In genomic region chr1:24697677-24698076, GRCm38 (mm10) we compare ENCODE assay signal across 23 mouse cellular contexts.
"Had no signal": no experiment of that assay in that cellular context is flagged by ENCODE, and none has a peak within 500 bp of the region (broad histone marks: within the 10 kb centered on the region; RNA-seq: fewer than 3 reads in every experiment).

No protein-coding gene starts in this region.

- H3K4me2 ChIP-seq: heart, embryonic 12.5 days; hindbrain, embryonic 12.5 days; hindbrain, embryonic 14.5 days; limb, embryonic 12.5 days; liver, embryonic 12.5 days had no signal

- ATAC-seq: forebrain, postnatal 0 days; hindbrain, embryonic 16.5 days; inflammation-experienced regulatory T-cells, adult 6 months; liver, embryonic 12.5 days had no signal

- H3K27ac ChIP-seq: heart, adult 2 months; hindbrain, embryonic 10.5 days; hindbrain, embryonic 12.5 days; hindbrain, embryonic 14.5 days; layer of hippocampus, adult 2 months; left cerebral cortex, adult 2 months; limb, embryonic 10.5 days; limb, embryonic 12.5 days; liver, embryonic 12.5 days; liver, embryonic 14.5 days had no signal

- H3K4me3 ChIP-seq: heart, adult 2 months; heart, embryonic 12.5 days; hindbrain, embryonic 10.5 days; hindbrain, embryonic 12.5 days; layer of hippocampus, adult 2 months; left cerebral cortex, adult 2 months; limb, embryonic 10.5 days; limb, embryonic 12.5 days; liver, embryonic 12.5 days had no signal

- H3K36me3 ChIP-seq: hindbrain, embryonic 12.5 days had no signal

- H3K9ac ChIP-seq: forebrain, postnatal 0 days; heart, embryonic 12.5 days; hindbrain, embryonic 12.5 days; hindbrain, embryonic 14.5 days; limb, embryonic 12.5 days; liver, embryonic 12.5 days; liver, embryonic 14.5 days had no signal

- H3K9me3 ChIP-seq: heart, embryonic 12.5 days; hindbrain, embryonic 10.5 days; hindbrain, embryonic 12.5 days; limb, embryonic 10.5 days; limb, embryonic 12.5 days; liver, embryonic 12.5 days had no signal

- H3K27me3 ChIP-seq: heart, embryonic 12.5 days; hindbrain, embryonic 12.5 days; limb, embryonic 12.5 days; liver, embryonic 12.5 days had no signal

- H3K4me1 ChIP-seq: hindbrain, embryonic 12.5 days had no signal

- DNase-seq: forebrain, postnatal 0 days; gastrocnemius, postnatal 10 days; gastrocnemius, postnatal 36 days; heart, adult 2 months; heart, postnatal 10 days; heart, postnatal 4 days; kidney, adult 18-20 months; kidney, adult 8-10 months; kidney, postnatal 10 days; kidney, postnatal 25 days; kidney, postnatal 4 days had no signal
